8 mouse cellular contexts compared by ENCODE assay signal in the genomic region with DNA sequence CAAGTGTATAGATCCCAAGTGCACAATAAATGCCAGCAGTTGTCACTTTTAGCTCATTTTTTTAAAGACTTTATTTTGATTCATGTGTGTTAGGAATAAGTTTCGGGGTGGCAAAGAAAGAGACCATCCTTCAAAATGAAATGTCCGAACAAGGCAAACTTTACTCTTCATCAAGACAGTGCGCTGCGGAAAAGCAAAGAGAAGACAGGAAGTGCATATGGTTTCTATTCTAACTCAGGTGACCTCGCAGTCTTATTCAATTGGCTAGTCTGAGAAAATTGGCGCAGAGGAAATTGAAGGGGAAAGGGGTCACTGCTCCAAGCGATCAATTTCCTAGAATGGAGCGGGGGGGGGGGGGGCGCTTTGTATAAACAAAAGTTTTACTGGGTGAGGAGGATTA. TPM values are rescaled to one million over a fixed set of nuclear protein-coding genes. Genes with fewer than 3 reads are reported as not detected.
A peak's percentile ranks its signal among the peaks of the same experiment; 100 is the strongest.
DNase-seq lines count a peak whose midpoint lies in the region; ATAC-seq and TF ChIP-seq lines count a peak whose summit lies in the region.

No protein-coding gene starts in this region.

- TF ChIP-seq POLR2A in MEL (IDR thresholded peaks at IDR 0.05; ENCODE audit: control insufficient read depth in 1 of 2, insufficient read depth in 1 of 2, low read depth in 1 of 2, low read length in 2 of 2, poor library complexity in 1 of 2), result no peak

- H3K27ac ChIP-seq in heart, embryonic 16.5 days (ENCODE audit: low read length), result peak overlapping the region; percentile 87
- H3K27ac ChIP-seq in MEL (ENCODE audit: control insufficient read depth, low read depth, low read length), result peak overlapping the region; percentile 82
- peak overlapping the region; percentile 52; the same call in 1 of the 2 replicates for H3K27ac ChIP-seq in hindbrain, embryonic 12.5 days

- H3K79me2 ChIP-seq in MEL (ENCODE audit: control insufficient read depth, insufficient read depth, low read length, poor library complexity), result peaks cover 29% of the 10 kb centered on the region

- H3K9me3 ChIP-seq in heart, embryonic 16.5 days (replicated peaks; ENCODE audit: control insufficient read depth, low read length), result no peaks in the 10 kb centered on the region
- no peaks in the 10 kb centered on the region for H3K9me3 ChIP-seq in MEL (replicated peaks; ENCODE audit: insufficient read depth, low read length)
- H3K9me3 ChIP-seq in hindbrain, embryonic 12.5 days (replicated peaks), result no peaks in the 10 kb centered on the region

- H3K4me1 ChIP-seq in heart, embryonic 16.5 days (ENCODE audit: control insufficient read depth, insufficient read depth, low read length), result peaks cover 30% of the 10 kb centered on the region
- H3K4me1 ChIP-seq in MEL (ENCODE audit: control insufficient read depth in 1 of 2, insufficient read depth in 2 of 2, low read length in 2 of 2), result peaks cover 3 to 32% of the 10 kb centered on the region in 2 experiments
- H3K4me1 ChIP-seq in hindbrain, embryonic 12.5 days, result peaks cover 23% of the 10 kb centered on the region

- H3K36me3 ChIP-seq in heart, embryonic 16.5 days (ENCODE audit: control insufficient read depth, insufficient read depth), result no peaks in the 10 kb centered on the region
- H3K36me3 ChIP-seq in MEL (ENCODE audit: control insufficient read depth in 1 of 2, insufficient read depth in 2 of 2, low read length in 2 of 2), result peaks cover 0 to 9% of the 10 kb centered on the region in 2 experiments; a peak in 2 of 4 replicates
- no peaks in the 10 kb centered on the region for H3K36me3 ChIP-seq in hindbrain, embryonic 12.5 days

- intact Hi-C loops in heart, postnatal 10 days (cut with DNase I), result loop anchor here (2.0 kb wide), 1 partner anchor 15 kb away; the partner anchor contains the start of gene Ddx39
- intact Hi-C loops in left cerebral cortex, postnatal 10 days (cut with DNase I), result no loop called here

- H3K27me3 ChIP-seq in heart, embryonic 16.5 days (ENCODE audit: control insufficient read depth, insufficient read depth, low read length), result no peaks in the 10 kb centered on the region
- H3K27me3 ChIP-seq in MEL (ENCODE audit: control insufficient read depth in 1 of 2, insufficient read depth in 2 of 2, low read length in 2 of 2), result no peaks in the 10 kb centered on the region
- no peaks in the 10 kb centered on the region for H3K27me3 ChIP-seq in hindbrain, embryonic 12.5 days

- H3K9ac ChIP-seq in heart, embryonic 16.5 days (ENCODE audit: low read length), result peak overlapping the region; percentile 98
- H3K9ac ChIP-seq in MEL (ENCODE audit: control insufficient read depth, low read depth, low read length, poor library complexity, severe bottlenecking), result peak overlapping the region; percentile 94
- peak overlapping the region; percentile 90 for H3K9ac ChIP-seq in hindbrain, embryonic 12.5 days

- TF ChIP-seq CTCF in MEL (IDR thresholded peaks at IDR 0.05 in 2 of 3, conservative IDR thresholded peaks at IDR 0.05 in 1 of 3; ENCODE audit: control insufficient read depth in 1 of 3, insufficient read depth in 1 of 3, low read depth in 2 of 3, low read length in 3 of 3, poor library complexity in 1 of 3, severe bottlenecking in 1 of 3), result no peak

- no peak for TF ChIP-seq RAD21 in MEL (IDR thresholded peaks at IDR 0.05; ENCODE audit: low read depth, low read length)

- no peak for ATAC-seq in heart, embryonic 16.5 days (replicated peaks; ENCODE audit: extremely low read depth, insufficient read depth, low FRiP score)
- no peak for ATAC-seq in hindbrain, embryonic 12.5 days (ENCODE audit: low FRiP score)
- no peak for ATAC-seq in megakaryocyte progenitor cell, adult 5-6 weeks (replicated peaks; ENCODE audit: poor library complexity)

- H3K4me2 ChIP-seq in heart, embryonic 16.5 days (ENCODE audit: low read depth, low read length), result peak overlapping the region; percentile 95
- H3K4me2 ChIP-seq in hindbrain, embryonic 12.5 days (replicated peaks), result peak overlapping the region; percentile 92

- TF ChIP-seq EP300 in MEL (IDR thresholded peaks at IDR 0.05; ENCODE audit: low read depth in 1 of 2, low read length in 2 of 2), result no peak

- peak overlapping the region; percentile 90 for H3K4me3 ChIP-seq in heart, embryonic 16.5 days (ENCODE audit: low read length)
- H3K4me3 ChIP-seq in MEL (ENCODE audit: control insufficient read depth in 1 of 2, insufficient read depth in 1 of 2, low read depth in 2 of 2, low read length in 2 of 2), result peak overlapping the region; percentile 81 to 84
- peak overlapping the region; percentile 85 for H3K4me3 ChIP-seq in hindbrain, embryonic 12.5 days

- no peak for DNase-seq in heart, postnatal 10 days
- no peak for DNase-seq in MEL (ENCODE audit: low read depth, low spot score)
- DNase-seq in mesoderm, embryonic 11.5 days (ENCODE audit: low read depth, low spot score), result peak; percentile 34
- no peak for DNase-seq in left cerebral cortex, postnatal 10 days (ENCODE audit: extremely low spot score in 1 of 2, low spot score in 2 of 2)
- DNase-seq in right cerebral cortex, postnatal 4 days, result no peak

- 36% methylated on average over 9 of the region's 9 CpGs for WGBS in heart, embryonic 16.5 days
- WGBS in hindbrain, embryonic 12.5 days, result 45% methylated on average over 9 of the region's 9 CpGs

TF ChIP-seq in MEL, 35 proteins besides CTCF, POLR2A, EP300 and RAD21:
- no peak for TF ChIP-seq POLR2AphosphoS5 (IDR thresholded peaks at IDR 0.05; ENCODE audit: borderline replicate concordance, low read depth, low read length)
- TF ChIP-seq ELF1 (IDR thresholded peaks at IDR 0.05; ENCODE audit: low read depth, low read length), result peak; percentile 21; the same call in 1 of the 2 replicates
- TF ChIP-seq USF1 (IDR thresholded peaks at IDR 0.05; ENCODE audit: low read depth, low read length), result peak; percentile 62
TF ChIP-seq in MEL: peak in this region for 2.

RNA-seq across cellular contexts. Expression of gene Pkn1, which starts 0.6 kb away (rescaled TPM):
- 17.5 and 20.2 TPM in 2 replicates for polyA plus RNA-seq in heart, embryonic 16.5 days (2015; fragmentation: Nextera tagmentation; extraction: Ambion mirVana)
- total RNA-seq in heart, postnatal 10 days (2021), result 10 to 100 TPM; 58.9 to 66.7 TPM
- total RNA-seq in MEL (2012; rRNA removed), result 33.5 and 37.8 TPM in 2 replicates
- 10 to 100 TPM; 41.2 to 73.2 TPM for polyA plus RNA-seq in MEL (2012; ENCODE audit: insufficient read depth in 1 of 2, insufficient read length in 2 of 2, low read depth in 1 of 2, low replicate concordance in 2 of 2, missing spikeins in 1 of 2)
- 34.6 and 38.3 TPM in 2 replicates for polyA plus RNA-seq in hindbrain, embryonic 12.5 days (2016; fragmentation: Nextera tagmentation; extraction: Ambion mirVana)
- 10 to 100 TPM; 73.1 to 75.9 TPM for total RNA-seq in left cerebral cortex, postnatal 10 days (2021)
- total RNA-seq in megakaryocyte progenitor cell, adult 5-6 weeks (2015), result 31.5 and 31.6 TPM in 2 replicates
- 62.5 and 78.8 TPM in 2 replicates for total RNA-seq in megakaryocyte progenitor cell, adult 5-6 weeks (2017)

RNA-seq across cellular contexts. Expression of gene Ddx39, which starts 15.4 kb away (rescaled TPM):
- polyA plus RNA-seq in heart, embryonic 16.5 days (2015; fragmentation: Nextera tagmentation; extraction: Ambion mirVana), result 141 and 147 TPM in 2 replicates
- total RNA-seq in heart, postnatal 10 days (2021), result 10 to 100 TPM; 37.5 to 38.4 TPM
- 279 and 361 TPM in 2 replicates for total RNA-seq in MEL (2012; rRNA removed)
- 100 to 1,000 TPM; 272 to 304 TPM for polyA plus RNA-seq in MEL (2012; ENCODE audit: insufficient read depth in 1 of 2, insufficient read length in 2 of 2, low read depth in 1 of 2, low replicate concordance in 2 of 2, missing spikeins in 1 of 2)
- polyA plus RNA-seq in hindbrain, embryonic 12.5 days (2016; fragmentation: Nextera tagmentation; extraction: Ambion mirVana), result 119 and 135 TPM in 2 replicates
- 10 to 100 TPM; 24.4 to 25.2 TPM for total RNA-seq in left cerebral cortex, postnatal 10 days (2021)
- total RNA-seq in megakaryocyte progenitor cell, adult 5-6 weeks (2015), result 119 and 139 TPM in 2 replicates
- 121 and 131 TPM in 2 replicates for total RNA-seq in megakaryocyte progenitor cell, adult 5-6 weeks (2017)

RNA-seq across cellular contexts. Expression of gene Ptger1, which starts 33.1 kb away (rescaled TPM):
- 0.43 and 0.69 TPM in 2 replicates for polyA plus RNA-seq in heart, embryonic 16.5 days (2015; fragmentation: Nextera tagmentation; extraction: Ambion mirVana)
- total RNA-seq in heart, postnatal 10 days (2021), result under 1 TPM; 0.20 to 0.53 TPM
- 2.6 and 4.0 TPM in 2 replicates for total RNA-seq in MEL (2012; rRNA removed)
- polyA plus RNA-seq in MEL (2012; ENCODE audit: insufficient read depth in 1 of 2, insufficient read length in 2 of 2, low read depth in 1 of 2, low replicate concordance in 2 of 2, missing spikeins in 1 of 2), result 1 to 10 TPM in 1 of 2 experiments, not detected in 1; 3.1 TPM
- polyA plus RNA-seq in hindbrain, embryonic 12.5 days (2016; fragmentation: Nextera tagmentation; extraction: Ambion mirVana), result 0.70 and 0.93 TPM in 2 replicates
- total RNA-seq in left cerebral cortex, postnatal 10 days (2021), result under 1 TPM; 0.71 to 0.77 TPM
- 0.10 TPM in 1 of 2 replicates, not detected in the other for total RNA-seq in megakaryocyte progenitor cell, adult 5-6 weeks (2015)
- total RNA-seq in megakaryocyte progenitor cell, adult 5-6 weeks (2017), result 0.87 and 1.6 TPM in 2 replicates

RNA-seq across cellular contexts. Expression of gene Adgre5, which starts 41.6 kb away (rescaled TPM):
- polyA plus RNA-seq in heart, embryonic 16.5 days (2015; fragmentation: Nextera tagmentation; extraction: Ambion mirVana), result 39.5 and 41.9 TPM in 2 replicates
- 10 to 100 TPM; 66.0 to 68.1 TPM for total RNA-seq in heart, postnatal 10 days (2021)
- 16.1 and 18.5 TPM in 2 replicates for total RNA-seq in MEL (2012; rRNA removed)
- 10 to 100 TPM in 1 of 2 experiments, not detected in 1; 21.4 TPM for polyA plus RNA-seq in MEL (2012; ENCODE audit: insufficient read depth in 1 of 2, insufficient read length in 2 of 2, low read depth in 1 of 2, low replicate concordance in 2 of 2, missing spikeins in 1 of 2)
- 18.9 and 19.8 TPM in 2 replicates for polyA plus RNA-seq in hindbrain, embryonic 12.5 days (2016; fragmentation: Nextera tagmentation; extraction: Ambion mirVana)
- 10 to 100 TPM; 11.4 to 11.7 TPM for total RNA-seq in left cerebral cortex, postnatal 10 days (2021)
- total RNA-seq in megakaryocyte progenitor cell, adult 5-6 weeks (2015), result 27.1 and 29.1 TPM in 2 replicates
- total RNA-seq in megakaryocyte progenitor cell, adult 5-6 weeks (2017), result 19.8 and 30.2 TPM in 2 replicates

RNA-seq across cellular contexts. Expression of gene Gipc1, which starts 47.1 kb away (rescaled TPM):
- polyA plus RNA-seq in heart, embryonic 16.5 days (2015; fragmentation: Nextera tagmentation; extraction: Ambion mirVana), result 135 and 146 TPM in 2 replicates
- total RNA-seq in heart, postnatal 10 days (2021), result 10 to 100 TPM; 46.1 to 48.7 TPM
- 34.3 and 38.6 TPM in 2 replicates for total RNA-seq in MEL (2012; rRNA removed)
- polyA plus RNA-seq in MEL (2012; ENCODE audit: insufficient read depth in 1 of 2, insufficient read length in 2 of 2, low read depth in 1 of 2, low replicate concordance in 2 of 2, missing spikeins in 1 of 2), result 10 to 100 TPM in 1 of 2 experiments, not detected in 1; 70.7 TPM
- 188 and 193 TPM in 2 replicates for polyA plus RNA-seq in hindbrain, embryonic 12.5 days (2016; fragmentation: Nextera tagmentation; extraction: Ambion mirVana)
- total RNA-seq in left cerebral cortex, postnatal 10 days (2021), result 10 to 100 TPM; 84.0 to 86.7 TPM
- 14.7 and 19.0 TPM in 2 replicates for total RNA-seq in megakaryocyte progenitor cell, adult 5-6 weeks (2015)
- total RNA-seq in megakaryocyte progenitor cell, adult 5-6 weeks (2017), result 14.3 and 17.8 TPM in 2 replicates
